Mouse (Mus musculus): ENCODE measurements around the gene Daxx. TPM values are rescaled to one million over a fixed set of nuclear protein-coding genes. Genes with fewer than 3 reads are reported as not detected.
"Not testable (repeated sequence)": the region's sequence is repeated elsewhere in the genome, so short reads cannot be mapped to it uniquely, and the experiment has no call there.

Daxx gene
- polyA plus RNA-seq, 1 experiment from 2014 or later, result 35.3 TPM

DNA sequence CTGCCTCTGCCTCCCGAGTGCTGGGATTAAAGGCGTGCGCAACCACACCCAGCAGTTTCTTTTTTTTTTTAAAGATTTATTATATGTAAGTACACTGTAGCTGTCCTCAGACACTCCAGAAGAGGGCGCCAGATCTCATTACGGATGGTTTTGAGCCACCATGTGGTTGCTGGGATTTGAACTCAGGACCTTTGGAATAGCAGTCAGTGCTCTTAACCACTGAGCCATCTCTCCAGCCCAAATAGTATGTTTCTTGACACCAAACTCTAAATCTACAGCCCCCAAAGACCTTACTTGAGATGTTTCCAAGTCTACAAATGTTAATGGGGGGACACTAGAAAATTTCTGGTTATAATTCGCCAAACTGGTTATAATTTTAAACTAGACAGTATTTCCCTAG lies 17.3 kb upstream of the Daxx start:
- not testable (repeated sequence) for H3K9ac ChIP-seq; H3K4me3 ChIP-seq; H3K27ac ChIP-seq (replicated peaks); H3K9me3 ChIP-seq; H3K27me3 ChIP-seq (replicated peaks); H3K4me2 ChIP-seq; ATAC-seq (ENCODE audit: extremely low read depth, insufficient number of reproducible peaks, low FRiP score, low TSS enrichment); H3K36me3 ChIP-seq
- WGBS, result 66% methylated on average over 6 of the region's 6 CpGs
- peaks cover 19% of the 10 kb centered on the region for H3K4me1 ChIP-seq

- H3K9me3 ChIP-seq, result no peaks in the 10 kb centered on the region
- H3K4me3 ChIP-seq, result no peak overlapping the region
- no peaks in the 10 kb centered on the region for H3K36me3 ChIP-seq
- ATAC-seq (ENCODE audit: extremely low read depth, insufficient number of reproducible peaks, low FRiP score, low TSS enrichment), result no peak
- H3K27me3 ChIP-seq (replicated peaks), result no peaks in the 10 kb centered on the region
- peaks cover 19% of the 10 kb centered on the region for H3K4me1 ChIP-seq
- no peak overlapping the region for H3K4me2 ChIP-seq
- H3K27ac ChIP-seq (replicated peaks), result no peak overlapping the region
- WGBS, result 31% methylated on average over 7 of the region's 7 CpGs
- no peak overlapping the region for H3K9ac ChIP-seq
Observed at GRCm38 (mm10) chr17:33892429-33892828, 16.8 kb upstream of the Daxx start.

- H3K4me3 ChIP-seq; H3K36me3 ChIP-seq; H3K27ac ChIP-seq (replicated peaks); H3K4me2 ChIP-seq; ATAC-seq (ENCODE audit: extremely low read depth, insufficient number of reproducible peaks, low FRiP score, low TSS enrichment); H3K9me3 ChIP-seq; H3K27me3 ChIP-seq (replicated peaks): not testable (repeated sequence)
- H3K4me1 ChIP-seq, result peaks cover 15% of the 10 kb centered on the region
- 0 out of 2 replicates have a peak overlapping the region, but pooled peaks have one; percentile 7 for H3K9ac ChIP-seq
- whole genome bisulfite sequencing, result 71% methylated on average over 4 of the region's 4 CpGs
Observed at GRCm38 (mm10) chr17:33893011-33893410, 16.2 kb upstream of the Daxx start.

DNA sequence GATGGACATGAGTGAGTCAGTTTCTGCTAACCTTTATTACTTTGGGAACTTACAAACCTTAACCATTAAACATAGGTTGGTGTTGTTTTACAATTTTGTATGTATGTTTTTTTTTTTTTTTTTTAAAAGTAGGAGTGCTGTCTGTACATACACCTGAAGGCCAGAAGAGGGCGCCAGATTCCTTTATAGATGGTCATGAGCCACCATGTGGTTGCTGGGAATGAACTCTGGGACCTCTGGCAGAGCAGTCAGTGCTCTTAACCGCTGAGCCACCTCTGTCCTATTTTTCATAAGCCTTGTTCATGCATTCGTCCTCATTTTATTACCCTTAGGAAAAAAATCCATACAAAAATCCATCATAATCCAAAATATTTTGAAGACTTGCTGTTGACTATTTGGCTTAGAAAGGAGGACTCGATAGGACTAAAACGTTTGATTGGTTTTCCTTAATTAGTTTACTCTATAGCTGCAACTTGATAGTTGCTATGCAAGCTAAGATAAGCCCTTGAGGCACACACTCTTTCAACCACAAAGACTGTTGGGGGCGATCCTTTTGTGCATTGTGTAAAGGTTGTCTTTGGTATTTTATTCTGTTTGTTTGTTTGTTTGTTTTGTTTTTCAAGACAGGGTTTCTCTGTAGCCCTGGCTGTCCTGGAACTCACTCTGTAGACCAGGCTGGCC lies 12.0 kb upstream of the Daxx start:
- H3K9ac ChIP-seq, result no peak overlapping the region
- no peaks in the 10 kb centered on the region for H3K36me3 ChIP-seq
- no peaks in the 10 kb centered on the region for H3K9me3 ChIP-seq
- no peak overlapping the region for H3K4me2 ChIP-seq
- H3K27me3 ChIP-seq (replicated peaks), result no peaks in the 10 kb centered on the region
- no peak overlapping the region for H3K27ac ChIP-seq (replicated peaks)
- H3K4me1 ChIP-seq, result peaks cover 8% of the 10 kb centered on the region
- H3K4me3 ChIP-seq, result no peak overlapping the region
- ATAC-seq (ENCODE audit: extremely low read depth, insufficient number of reproducible peaks, low FRiP score, low TSS enrichment), result no peak
- 42% methylated on average over 6 of the region's 6 CpGs for WGBS

GRCm38 (mm10) chr17:33898193-33898592 lies 11.0 kb upstream of the Daxx start:
- ATAC-seq (ENCODE audit: extremely low read depth, insufficient number of reproducible peaks, low FRiP score, low TSS enrichment), result not testable (repeated sequence)
- WGBS, result 72% methylated on average over 4 of the region's 4 CpGs

DNA sequence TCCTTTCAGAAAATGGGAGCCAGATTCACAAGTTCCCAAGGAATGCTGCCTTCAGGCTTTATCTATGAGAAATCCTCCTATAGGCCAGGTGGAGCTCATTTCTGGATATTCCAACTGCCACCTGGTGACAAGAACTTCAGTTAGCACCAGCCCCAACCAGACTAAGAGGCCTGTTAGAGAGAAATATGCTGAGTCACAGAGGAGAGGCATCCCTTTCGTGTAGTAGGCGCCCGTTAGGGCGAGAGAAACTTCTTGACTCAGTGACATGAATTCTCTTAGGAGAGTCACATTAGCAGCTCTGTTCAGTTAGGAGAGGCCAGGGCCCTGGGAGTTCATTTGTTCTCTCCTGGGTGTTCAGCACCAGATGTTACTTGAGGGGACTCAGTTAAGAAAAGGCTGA lies 9.6 kb upstream of the Daxx start:
- no peak overlapping the region for H3K27ac ChIP-seq (replicated peaks)
- H3K4me2 ChIP-seq, result no peak overlapping the region
- peaks cover 8% of the 10 kb centered on the region for H3K4me1 ChIP-seq
- no peaks in the 10 kb centered on the region for H3K9me3 ChIP-seq
- WGBS, result 71% methylated on average over 4 of the region's 4 CpGs
- H3K4me3 ChIP-seq, result no peak overlapping the region
- no peaks in the 10 kb centered on the region for H3K27me3 ChIP-seq (replicated peaks)
- ATAC-seq (ENCODE audit: extremely low read depth, insufficient number of reproducible peaks, low FRiP score, low TSS enrichment), result peak; percentile 61; the same call in 1 of the 2 replicates
- no peak overlapping the region for H3K9ac ChIP-seq
- no peaks in the 10 kb centered on the region for H3K36me3 ChIP-seq

More at GRCm38 (mm10) chr17:33898193-33898592, 11.0 kb upstream of the Daxx start:
- H3K4me1 ChIP-seq; H3K4me3 ChIP-seq; H3K27me3 ChIP-seq (replicated peaks); H3K36me3 ChIP-seq; H3K27ac ChIP-seq (replicated peaks); H3K9ac ChIP-seq; H3K4me2 ChIP-seq; H3K9me3 ChIP-seq: not testable (repeated sequence)

DNA sequence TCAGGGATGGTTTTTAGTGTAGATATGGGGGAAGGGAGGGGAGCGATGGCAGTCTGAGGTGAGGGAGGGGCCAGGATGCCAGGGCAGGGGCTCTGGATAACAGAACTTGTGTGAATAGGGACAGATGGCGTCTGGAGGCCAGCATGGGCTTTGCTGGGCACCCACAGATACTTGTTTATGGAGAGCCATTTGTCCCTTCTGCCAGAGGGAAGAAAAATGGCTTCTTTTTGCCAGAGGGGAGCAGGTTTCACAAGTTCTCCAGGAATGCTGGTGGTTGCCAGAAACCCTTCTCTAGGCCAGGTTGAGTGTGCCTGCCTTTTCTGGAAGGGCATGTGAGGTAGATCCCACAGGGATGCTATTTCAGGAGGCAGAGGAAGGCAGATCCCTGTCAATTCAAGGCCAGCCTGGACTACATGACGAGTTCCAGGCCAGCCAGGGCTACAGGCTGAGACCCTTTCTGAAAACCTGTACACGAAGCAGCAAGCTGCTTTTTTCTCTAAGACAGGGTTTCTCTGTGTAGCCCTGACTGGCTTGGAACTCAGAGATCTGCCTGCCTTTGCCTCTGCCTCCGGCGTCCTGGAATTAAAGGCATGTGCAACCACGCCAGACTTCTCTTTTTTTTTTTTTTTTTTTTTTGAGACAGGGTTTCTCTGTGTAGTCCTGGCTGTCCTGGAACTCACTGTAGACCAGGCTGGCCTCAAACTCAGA lies 8.8 kb upstream of the Daxx start:
- no peak overlapping the region for H3K27ac ChIP-seq (replicated peaks)

DNA sequence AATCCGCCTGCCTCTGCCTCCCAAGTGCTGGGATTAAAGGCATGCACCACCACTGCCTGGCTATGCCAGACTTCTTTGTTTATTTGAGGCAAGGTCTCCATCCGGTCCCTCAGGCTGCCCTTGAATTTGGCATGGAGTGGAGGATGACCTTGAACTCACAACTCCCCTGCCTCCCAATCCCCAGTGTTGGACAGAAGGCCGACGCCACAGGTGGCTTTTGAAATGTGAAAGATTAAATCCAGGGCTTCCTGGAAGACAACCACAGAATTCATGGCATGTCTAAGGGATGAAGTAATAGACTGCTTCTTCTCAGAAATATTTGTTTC lies 8.3 kb upstream of the Daxx start:
- Histone ChIP-seq H3K27me3 (replicated peaks) (no peaks in the 10 kb centered on the region), H3K4me3 (no peak overlapping the region), H3K27ac (replicated peaks) (no peak overlapping the region), H3K4me1 (peaks cover 8% of the 10 kb centered on the region), H3K36me3 (no peaks in the 10 kb centered on the region), H3K9ac (no peak overlapping the region), H3K4me2 (no peak overlapping the region), H3K9me3 (no peaks in the 10 kb centered on the region)
- 64% methylated on average over 4 of the region's 4 CpGs for WGBS
- ATAC-seq (ENCODE audit: extremely low read depth, insufficient number of reproducible peaks, low FRiP score, low TSS enrichment), result no peak

More for the DNA sequence above, 8.8 kb upstream of the Daxx start:
- Histone ChIP-seq H3K9me3 (no peaks in the 10 kb centered on the region), H3K36me3 (no peaks in the 10 kb centered on the region), H3K4me2 (no peak overlapping the region), H3K4me3 (no peak overlapping the region), H3K9ac (peak overlapping the region; percentile 37; the same call in 1 of the 2 replicates), H3K27me3 (replicated peaks) (no peaks in the 10 kb centered on the region), H3K4me1 (peaks cover 8% of the 10 kb centered on the region)
- 53% methylated on average over 7 of the region's 7 CpGs for WGBS
- ATAC-seq (ENCODE audit: extremely low read depth, insufficient number of reproducible peaks, low FRiP score, low TSS enrichment), result no peak

GRCm38 (mm10) chr17:33901653-33902052 lies 7.6 kb upstream of the Daxx start:
- 48% methylated on average over 4 of the region's 4 CpGs for WGBS
- no peak for ATAC-seq (ENCODE audit: extremely low read depth, insufficient number of reproducible peaks, low FRiP score, low TSS enrichment)
- peaks cover 8% of the 10 kb centered on the region for H3K4me1 ChIP-seq
- no peaks in the 10 kb centered on the region for H3K27me3 ChIP-seq (replicated peaks)
- H3K4me3 ChIP-seq, result no peak overlapping the region
- H3K9ac ChIP-seq, result no peak overlapping the region
- peak overlapping the region; percentile 59; the same call in 1 of the 2 replicates for H3K27ac ChIP-seq (replicated peaks)
- H3K9me3 ChIP-seq, result no peaks in the 10 kb centered on the region
- H3K36me3 ChIP-seq, result no peaks in the 10 kb centered on the region
- no peak overlapping the region for H3K4me2 ChIP-seq

DNA sequence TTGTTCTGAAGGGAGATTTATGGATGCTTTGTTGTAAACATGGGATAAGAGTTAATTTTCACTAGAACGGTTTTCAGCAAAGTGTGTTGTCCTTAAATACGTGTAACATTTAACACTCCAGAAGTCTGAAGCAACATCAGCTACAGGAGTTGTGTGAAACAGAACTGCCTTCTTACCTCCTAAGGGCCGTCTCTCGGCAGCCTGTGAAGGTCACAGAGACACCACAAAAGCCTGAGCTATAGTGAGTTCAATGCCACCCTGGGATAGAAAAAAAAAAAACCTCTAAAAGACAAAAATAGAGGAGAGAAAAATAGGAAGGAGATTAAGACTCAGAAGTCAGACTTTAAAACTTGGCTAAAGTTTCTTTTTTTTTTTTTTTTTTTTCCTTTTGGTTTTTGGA lies 7.1 kb upstream of the Daxx start:
- Histone ChIP-seq H3K9ac (no peak overlapping the region), H3K4me1 (peaks cover 8% of the 10 kb centered on the region), H3K27me3 (replicated peaks) (no peaks in the 10 kb centered on the region), H3K27ac (replicated peaks) (0 out of 2 replicates have a peak overlapping the region, but pooled peaks have one; percentile 59), H3K9me3 (no peaks in the 10 kb centered on the region), H3K4me2 (no peak overlapping the region), H3K36me3 (no peaks in the 10 kb centered on the region), H3K4me3 (no peak overlapping the region)
- no peak for ATAC-seq (ENCODE audit: extremely low read depth, insufficient number of reproducible peaks, low FRiP score, low TSS enrichment)
- 50% methylated on average over 4 of the region's 4 CpGs for WGBS

DNA sequence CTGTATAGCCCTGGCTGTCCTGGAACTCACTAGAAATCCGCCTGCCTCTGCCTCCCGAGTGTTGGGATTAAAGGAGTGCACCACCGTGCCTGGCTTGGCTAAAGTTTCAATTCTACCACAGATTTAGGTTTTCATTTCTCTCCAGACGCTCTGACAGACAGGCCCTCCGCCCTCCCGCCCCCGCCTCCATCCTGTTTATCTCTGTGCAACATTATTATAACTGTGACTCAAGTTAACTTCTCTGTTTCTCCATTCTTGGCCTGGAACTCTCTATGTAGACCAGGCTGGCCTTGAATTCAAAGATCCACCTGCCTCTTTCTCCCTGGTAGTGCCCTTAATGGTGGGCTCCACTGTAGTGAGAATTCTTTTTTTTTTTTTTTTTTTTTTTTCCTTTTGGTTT lies 6.7 kb upstream of the Daxx start:
- Histone ChIP-seq H3K27ac (replicated peaks) (no peak overlapping the region), H3K27me3 (replicated peaks) (no peaks in the 10 kb centered on the region), H3K9ac (no peak overlapping the region), H3K36me3 (no peaks in the 10 kb centered on the region), H3K4me2 (no peak overlapping the region), H3K4me1 (peaks cover 8% of the 10 kb centered on the region), H3K4me3 (no peak overlapping the region), H3K9me3 (no peaks in the 10 kb centered on the region)
- WGBS, result 76% methylated on average over 7 of the region's 7 CpGs
- no peak for ATAC-seq (ENCODE audit: extremely low read depth, insufficient number of reproducible peaks, low FRiP score, low TSS enrichment)
